Mouse (Mus musculus) heart, adult 11 months (tissue): Measurements from ENCODE around the gene Trmt13.

Experiments used
- DNase-seq: peaks from one replicate; pipeline ENCODE4 v3.0.0; 2022

The Trmt13 gene

GRCm38 (mm10) chr3:116542070-116542469 lies 72.3 kb downstream of the Trmt13 start:
- no peak for DNase-seq

- DNase-seq: peak; percentile 34
Measured at GRCm38 (mm10) chr3:116537200-116537573, 77.2 kb downstream of the Trmt13 start.

- peak; percentile 95 for DNase-seq
Measured at GRCm38 (mm10) chr3:116536428-116537199, 77.8 kb downstream of the Trmt13 start.
